Mouse (Mus musculus) hindbrain, embryonic 10.5 days (tissue): ENCODE results near the gene Actl6b. TPM values are rescaled to one million over a fixed set of nuclear protein-coding genes. Genes with fewer than 3 reads are reported as not detected.

Experiments
- DNase-seq: peaks from one replicate; pipeline ENCODE4 v3.0.0-alpha.2; 2017; ENCODE audit warnings: low spot score
- H3K27ac ChIP-seq: fragments of 300-500 bp; sonication (generic); 2 replicates; pipeline ENCODE4 v1.5.1; 2016; ENCODE audit warnings: mild to moderate bottlenecking, moderate library complexity
- H3K27me3 ChIP-seq: fragments of 300-500 bp; sonication (generic); 2 replicates; pipeline ENCODE4 v1.6.1; 2016; ENCODE audit warnings: mild to moderate bottlenecking; ENCODE audit not compliant: poor library complexity, insufficient read depth, severe bottlenecking
- H3K36me3 ChIP-seq: fragments of 300-500 bp; sonication (generic); 2 replicates; pipeline ENCODE4 v1.6.1; 2016; ENCODE audit warnings: mild to moderate bottlenecking, moderate library complexity
- H3K4me1 ChIP-seq: fragments of 300-500 bp; sonication (generic); replicated peaks from 2 replicates; pipeline ENCODE4 v1.6.1; 2016; ENCODE audit warnings: mild to moderate bottlenecking
- H3K4me3 ChIP-seq: fragments of 300-500 bp; sonication (generic); 2 replicates; pipeline ENCODE4 v1.5.1; 2016; ENCODE audit warnings: mild to moderate bottlenecking, moderate library complexity
- H3K9me3 ChIP-seq: fragments of 300-500 bp; sonication (generic); 2 replicates; pipeline ENCODE4 v1.6.1; 2016; ENCODE audit warnings: mild to moderate bottlenecking, moderate library complexity
- WGBS: fragments of 180-500 bp; shearing (Covaris S2); methylation state at CpG from one replicate; pipeline ENCODE4 v1.1.7; 2016; 5-methylcytosine and 5-hydroxymethylcytosine counted together
- polyA plus RNA-seq: library from polyadenylated mRNA; unstranded; fragments of >200 nt; fragmentation: Nextera tagmentation; extraction: Ambion mirVana; gene quantifications from 2 replicates; pipeline ENCODE4 v1.2.1, GENCODE M21; 2016

Gene Actl6b
- 10.3 and 47.6 TPM in 2 replicates for polyA plus RNA-seq

DNA sequence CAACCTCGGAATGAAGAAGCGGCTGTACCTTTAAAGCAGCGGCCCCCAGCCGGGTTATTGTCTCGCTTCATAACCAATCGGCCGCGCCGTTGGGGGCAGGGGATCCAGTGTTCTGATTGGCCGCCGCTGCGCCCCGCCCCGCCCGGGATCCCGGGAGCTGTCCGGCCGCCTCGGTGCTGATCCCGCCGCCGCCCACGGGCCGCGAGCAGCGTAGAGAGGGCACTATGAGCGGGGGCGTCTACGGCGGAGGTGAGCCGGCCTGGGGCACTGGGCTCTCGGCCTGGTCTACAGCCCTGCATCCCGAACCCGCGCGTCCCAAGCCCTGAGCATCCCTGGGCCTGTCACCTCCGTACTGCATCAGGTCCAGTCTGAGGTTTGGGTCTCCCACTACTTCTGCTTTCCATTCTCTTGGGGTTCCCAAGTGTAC is at the start of gene Actl6b:
Gene Actl6b (plus strand): TSS at position 107 of the 427 bp plus-strand sequence.
- H3K36me3 ChIP-seq, result no peaks in the 10 kb centered on the region
- no peaks in the 10 kb centered on the region for H3K9me3 ChIP-seq
- peak within 1 kb of the TSS; percentile 49 for H3K4me3 ChIP-seq
- H3K4me1 ChIP-seq, result peaks cover 14% of the 10 kb centered on the region; the same call in 1 of the 2 replicates
- H3K27ac ChIP-seq, result peak within 1 kb of the TSS; percentile 72
- H3K27me3 ChIP-seq, result peaks cover 19% of the 10 kb centered on the region
- under 1% methylated on average over 37 of the region's 37 CpGs for WGBS
- DNase-seq, result peak; percentile 86

DNA sequence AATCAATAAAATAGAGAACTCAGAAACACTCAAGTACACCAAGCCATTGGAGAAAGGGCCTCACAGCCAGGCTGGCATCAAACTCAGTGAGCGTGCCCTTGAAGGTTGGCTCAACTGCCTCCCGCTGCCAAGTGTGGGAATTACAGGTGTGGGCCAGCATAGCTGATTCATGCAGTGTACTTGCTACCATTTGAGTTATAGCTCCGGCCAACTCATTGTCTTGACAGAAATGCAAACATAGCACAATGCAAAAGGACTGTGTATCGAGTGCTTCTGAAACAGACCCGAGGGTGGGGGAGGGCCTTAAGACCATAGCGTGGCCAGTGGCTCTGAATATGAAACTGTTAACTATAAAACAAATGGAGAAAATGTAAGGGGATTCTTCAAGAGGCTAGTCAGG is 49.3 kb upstream of the Actl6b start:
- Histone ChIP-seq H3K36me3 (peaks cover 12% of the 10 kb centered on the region), H3K4me3 (no peak overlapping the region), H3K27me3 (no peaks in the 10 kb centered on the region), H3K27ac (no peak overlapping the region), H3K4me1 (peaks cover 24% of the 10 kb centered on the region), H3K9me3 (no peaks in the 10 kb centered on the region)
- 88% methylated on average over 6 of the region's 6 CpGs for WGBS
- DNase-seq, result no peak

DNA sequence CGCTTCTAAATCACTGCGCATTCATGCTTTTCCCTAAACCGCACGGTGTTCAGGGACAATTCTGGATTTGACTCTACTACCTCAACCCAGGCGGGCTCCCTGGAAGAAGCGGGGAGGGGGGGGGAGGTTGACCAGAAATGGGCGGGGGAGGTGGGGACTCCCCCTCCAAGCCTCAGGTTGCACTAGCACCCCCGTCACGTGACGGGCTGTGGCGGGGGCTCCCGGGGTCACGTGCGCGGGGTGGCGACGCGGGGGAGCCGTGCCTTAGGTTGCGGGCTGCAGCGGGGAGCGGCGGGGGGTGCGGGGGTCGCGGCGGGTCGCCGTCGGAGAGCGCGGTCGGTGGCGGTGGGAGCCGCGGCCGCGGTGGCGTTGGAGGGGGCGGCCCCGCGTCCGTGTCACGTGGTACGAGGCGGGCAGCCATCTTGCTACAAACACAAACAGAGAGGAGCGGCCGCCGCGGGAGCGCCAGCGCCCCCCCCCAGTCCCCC is 43.3 kb upstream of the Actl6b start:
- Histone ChIP-seq H3K36me3 (peaks cover 19% of the 10 kb centered on the region), H3K4me3 (peak overlapping the region; percentile 100), H3K9me3 (no peaks in the 10 kb centered on the region), H3K27ac (peak overlapping the region; percentile 99), H3K4me1 (peaks cover 43% of the 10 kb centered on the region), H3K27me3 (no peaks in the 10 kb centered on the region)
- DNase-seq, result peak; percentile 88
- WGBS, result 2% methylated on average over 44 of the region's 52 CpGs

DNA sequence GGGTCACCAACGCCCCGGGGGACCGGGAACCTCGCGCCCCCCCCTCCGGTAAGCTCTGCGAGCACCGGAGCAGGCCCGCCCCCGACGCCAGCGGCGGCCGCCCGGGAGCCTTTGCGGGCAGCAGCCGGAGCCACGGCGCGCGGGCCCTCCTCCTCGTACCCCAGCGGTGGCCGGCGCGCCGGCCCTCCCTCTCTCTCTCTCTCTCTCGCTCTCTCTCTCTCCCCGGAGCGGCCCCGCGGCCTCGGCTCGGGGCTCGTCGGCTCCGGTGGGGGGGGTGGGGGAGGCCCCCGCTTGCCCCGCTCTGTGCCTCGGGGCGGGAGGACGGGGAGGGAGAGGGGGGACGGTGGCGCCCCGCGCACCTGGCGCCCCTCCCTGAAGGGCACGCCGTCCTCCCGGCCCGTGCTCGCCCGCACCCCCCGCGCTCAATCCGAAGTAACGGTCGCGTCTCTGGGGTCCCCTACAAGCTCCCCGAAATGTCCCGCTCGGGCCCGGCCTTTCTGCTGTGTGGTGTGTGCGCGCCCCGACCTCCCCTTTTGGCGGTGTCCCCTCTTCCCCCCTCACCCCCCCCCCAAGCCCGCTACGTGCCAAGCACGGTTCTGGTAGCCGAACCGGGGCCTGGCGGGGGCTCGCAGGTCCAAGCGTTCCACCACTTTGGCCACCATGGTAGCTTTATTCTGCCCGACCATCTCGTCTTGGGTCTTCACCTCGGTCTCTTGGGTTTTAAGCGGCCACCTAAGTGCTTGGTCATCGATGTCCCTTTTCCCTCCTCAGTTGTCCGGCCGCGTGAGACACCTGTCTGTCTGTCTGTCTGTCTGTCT is 42.5 kb upstream of the Actl6b start:
- Histone ChIP-seq H3K36me3 (peaks cover 22% of the 10 kb centered on the region), H3K4me3 (peak overlapping the region; percentile 100), H3K27ac (peak overlapping the region; percentile 99), H3K4me1 (peaks cover 49% of the 10 kb centered on the region), H3K9me3 (no peaks in the 10 kb centered on the region), H3K27me3 (no peaks in the 10 kb centered on the region)
- no peak for DNase-seq
- WGBS, result under 1% methylated on average over 59 of the region's 83 CpGs

DNA sequence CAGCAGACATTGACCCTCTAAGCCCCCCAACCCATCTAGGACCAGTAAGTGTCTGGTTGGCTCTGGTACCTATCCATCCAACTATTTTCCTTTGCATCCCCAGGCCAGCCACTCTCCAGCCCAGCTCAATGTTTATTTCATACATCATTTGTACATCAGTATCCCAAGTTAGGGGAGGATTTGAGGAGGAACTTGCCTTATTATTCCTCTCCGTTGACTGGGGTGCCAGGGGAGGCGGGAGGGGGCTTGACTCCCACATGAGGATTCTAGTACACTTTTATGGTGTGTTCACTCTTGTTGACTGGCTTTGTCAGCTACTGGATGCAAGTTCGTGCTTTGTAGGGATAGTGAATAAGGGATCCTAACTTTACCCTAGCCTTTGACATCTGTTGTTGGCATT is 41.6 kb upstream of the Actl6b start:
- 79% methylated on average over 3 of the region's 3 CpGs for WGBS
- Histone ChIP-seq H3K4me1 (peaks cover 56% of the 10 kb centered on the region), H3K4me3 (peak overlapping the region; percentile 100), H3K27me3 (no peaks in the 10 kb centered on the region), H3K27ac (peak overlapping the region; percentile 99), H3K9me3 (no peaks in the 10 kb centered on the region), H3K36me3 (peaks cover 27% of the 10 kb centered on the region)
- no peak for DNase-seq

DNA sequence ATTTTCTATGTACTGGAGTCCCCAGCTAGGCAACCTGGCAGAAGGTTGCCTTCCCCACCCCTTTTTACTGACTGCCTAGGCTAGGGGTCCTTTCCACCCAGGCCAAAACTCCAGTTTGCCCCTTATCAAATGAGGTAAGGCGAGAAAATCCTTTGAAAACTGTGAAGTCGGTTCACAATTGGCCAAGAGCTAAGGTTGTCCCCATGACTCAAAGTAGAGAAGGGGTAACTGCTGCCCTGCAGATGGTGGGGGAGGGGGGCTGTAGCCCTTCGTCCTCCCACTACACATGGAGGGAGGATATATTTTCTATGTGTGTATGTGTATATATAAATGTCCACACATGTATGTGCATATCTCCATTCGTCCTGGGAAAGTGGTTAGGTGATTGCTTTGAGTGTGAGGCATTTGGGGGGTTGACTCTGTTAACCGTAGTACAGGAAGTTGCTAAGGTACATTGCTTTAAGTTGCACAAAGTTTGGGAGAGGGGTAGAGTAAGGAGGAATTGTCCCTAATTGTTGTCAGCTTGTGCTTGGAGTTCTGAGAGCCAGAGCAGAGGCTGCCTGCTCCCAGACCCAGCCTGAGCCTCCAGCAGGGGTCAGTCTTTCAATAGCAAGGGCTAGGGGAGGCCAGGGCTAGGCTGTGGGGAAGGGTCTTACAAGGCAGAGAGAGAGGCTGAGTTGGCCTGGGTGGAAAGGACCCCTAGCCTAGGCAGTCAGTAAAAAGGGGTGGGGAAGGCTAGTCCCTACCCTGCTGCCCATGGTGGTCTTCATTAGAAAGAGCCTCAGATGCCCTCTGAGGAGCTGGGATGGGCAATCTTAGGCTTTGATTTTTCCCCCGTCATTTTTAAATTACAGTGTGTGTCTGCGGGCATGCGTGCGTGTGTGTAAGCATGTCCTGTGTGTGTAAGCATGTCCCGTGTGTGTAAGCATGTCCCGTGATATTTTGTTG is 40.2 kb upstream of the Actl6b start:
- no peaks in the 10 kb centered on the region for H3K9me3 ChIP-seq
- H3K4me1 ChIP-seq, result peaks cover 61% of the 10 kb centered on the region
- 81% methylated on average over 11 of the region's 11 CpGs for WGBS
- peak overlapping the region; percentile 13; the same call in 1 of the 2 replicates for H3K27ac ChIP-seq
- peak overlapping the region; percentile 29; the same call in 1 of the 2 replicates for H3K4me3 ChIP-seq
- H3K27me3 ChIP-seq, result no peaks in the 10 kb centered on the region
- peak; percentile 72 for DNase-seq
- peaks cover 41% of the 10 kb centered on the region for H3K36me3 ChIP-seq

DNA sequence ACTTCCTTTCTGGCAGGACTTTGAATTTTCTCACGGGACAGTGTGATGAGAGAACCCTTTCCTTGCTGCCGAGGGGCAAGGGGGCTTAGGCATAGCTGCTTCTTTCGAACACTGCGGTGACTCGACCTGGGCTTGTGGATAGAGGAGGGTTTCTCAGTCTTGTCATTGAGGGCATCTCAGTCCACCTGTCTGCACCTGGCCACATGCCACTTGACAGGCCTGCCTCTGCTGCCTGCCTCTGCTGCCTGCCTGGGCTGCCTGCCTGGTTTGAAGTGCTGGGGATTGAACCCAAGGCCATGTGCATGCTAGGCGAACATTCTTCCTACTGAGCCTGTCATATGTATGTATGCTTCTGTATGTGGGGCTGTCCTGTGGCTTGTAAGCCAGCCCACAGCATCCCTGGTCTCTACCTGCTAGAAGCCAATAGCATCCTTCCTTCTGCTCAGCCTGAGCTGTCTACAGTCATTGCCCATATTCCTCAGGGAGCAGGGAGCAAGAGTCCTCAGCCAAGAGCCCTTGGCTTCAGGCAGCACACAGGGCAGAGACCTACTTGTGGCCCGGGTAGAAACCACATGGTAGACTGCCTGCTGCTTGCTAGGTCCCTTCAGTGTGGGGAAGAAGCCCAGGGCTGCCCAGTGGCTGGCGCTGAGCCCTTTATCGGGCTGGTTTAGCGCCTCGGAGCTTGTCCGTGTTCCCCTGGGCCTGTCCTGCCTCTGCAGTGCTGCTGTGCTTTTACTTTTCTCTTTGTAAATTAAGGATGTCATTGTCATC is 39.2 kb upstream of the Actl6b start:
- Histone ChIP-seq H3K27ac (no peak overlapping the region), H3K4me3 (peak overlapping the region; percentile 13), H3K27me3 (no peaks in the 10 kb centered on the region), H3K36me3 (peaks cover 51% of the 10 kb centered on the region), H3K4me1 (peaks cover 61% of the 10 kb centered on the region), H3K9me3 (no peaks in the 10 kb centered on the region)
- WGBS, result 90% methylated on average over 12 of the region's 12 CpGs
- DNase-seq, result no peak

DNA sequence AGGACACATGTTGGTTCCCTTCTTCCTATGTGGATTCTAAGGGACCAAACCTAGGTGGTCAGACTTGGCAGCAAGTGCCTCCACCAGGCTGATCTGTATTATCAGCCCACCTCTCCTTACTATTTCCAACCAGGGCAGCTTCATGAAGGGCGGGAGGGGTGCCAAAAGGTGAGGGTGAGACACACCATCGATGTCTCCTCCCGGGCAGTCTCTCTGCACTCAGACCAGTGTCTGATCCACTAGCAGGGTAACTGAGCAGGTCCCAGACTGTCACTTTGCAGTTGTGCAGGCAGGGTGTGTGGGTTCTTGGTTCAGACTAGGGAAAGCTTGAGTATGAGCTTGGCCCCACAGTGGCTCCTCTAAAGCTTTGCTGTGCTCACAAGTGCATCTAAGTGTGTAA is 38.5 kb upstream of the Actl6b start:
- Histone ChIP-seq H3K27me3 (no peaks in the 10 kb centered on the region), H3K36me3 (peaks cover 58% of the 10 kb centered on the region), H3K9me3 (no peaks in the 10 kb centered on the region), H3K4me3 (no peak overlapping the region), H3K27ac (no peak overlapping the region), H3K4me1 (peaks cover 61% of the 10 kb centered on the region)
- DNase-seq, result no peak
- 87% methylated on average over 3 of the region's 3 CpGs for WGBS

DNA sequence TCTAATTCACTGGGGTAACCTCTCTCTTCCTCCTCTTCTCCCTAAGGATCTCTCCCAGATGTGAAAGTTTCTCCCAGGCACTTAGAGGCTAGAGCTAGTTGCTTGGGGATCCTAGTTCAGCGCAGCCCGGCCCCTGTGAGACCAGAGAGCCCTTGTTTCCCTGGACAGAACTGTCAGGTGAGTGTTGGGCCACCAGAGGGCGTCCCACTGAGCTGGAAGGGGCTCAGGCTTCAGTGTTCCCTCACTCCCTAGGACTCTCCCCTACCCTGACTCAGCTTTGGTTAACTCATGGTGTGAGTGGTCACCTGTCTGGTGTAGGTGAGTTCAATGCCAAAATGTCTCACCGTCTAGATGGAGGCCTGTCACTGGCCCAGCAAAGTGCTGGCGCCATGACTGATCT is 34.9 kb upstream of the Actl6b start, which contains the start of gene Gigyf1:
Gene Gigyf1 (plus strand): TSS at position 113 of the 400 bp plus-strand sequence.
- H3K36me3 ChIP-seq, result peaks cover 91% of the 10 kb centered on the region
- no peak within 1 kb of the TSS for H3K27ac ChIP-seq
- no peaks in the 10 kb centered on the region for H3K27me3 ChIP-seq
- peaks cover 38% of the 10 kb centered on the region for H3K4me1 ChIP-seq
- 80% methylated on average over 5 of the region's 5 CpGs for WGBS
- no peaks in the 10 kb centered on the region for H3K9me3 ChIP-seq
- no peak within 1 kb of the TSS for H3K4me3 ChIP-seq
- no peak for DNase-seq

DNA sequence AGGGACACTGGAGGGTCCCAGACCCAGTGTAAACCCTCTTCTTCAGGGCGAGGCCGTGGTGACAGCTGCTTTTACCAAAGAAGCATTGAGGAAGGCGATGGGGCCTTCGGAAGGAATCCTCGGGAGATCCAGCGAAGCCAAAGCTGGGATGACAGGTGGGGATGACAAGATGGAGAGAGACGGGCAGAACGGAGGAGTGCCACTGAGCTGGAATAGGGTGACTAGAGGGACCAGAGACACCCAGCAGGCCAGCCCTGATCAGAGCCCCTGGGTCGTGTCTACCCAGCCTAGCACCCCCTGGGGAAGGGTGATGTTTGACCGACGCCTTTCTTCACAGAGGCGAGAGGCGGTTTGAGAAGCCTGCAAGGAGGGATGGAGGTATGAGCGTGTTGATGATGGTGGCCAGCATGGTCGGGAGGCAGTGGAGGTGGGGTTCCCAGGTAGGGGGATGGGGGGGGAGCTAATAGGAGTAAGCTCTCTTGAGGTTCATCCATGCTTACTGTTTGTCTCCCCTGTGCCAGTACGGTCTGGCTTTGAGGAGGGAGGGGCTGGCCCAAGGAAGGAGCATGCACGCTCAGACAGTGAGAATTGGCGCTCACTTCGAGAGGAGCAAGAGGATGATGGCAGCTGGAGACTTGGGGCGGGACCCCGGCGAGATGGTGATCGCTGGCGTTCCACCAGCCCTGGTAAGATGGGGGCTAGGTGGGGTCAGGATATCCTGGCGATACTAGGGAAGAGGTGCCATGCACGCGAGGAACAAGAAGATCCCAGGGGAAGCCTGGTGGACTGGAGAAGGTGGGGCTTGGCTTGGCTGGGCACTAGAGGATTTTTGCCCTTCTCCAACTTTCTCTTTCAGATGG is 33.4 kb upstream of the Actl6b start:
- Histone ChIP-seq H3K4me1 (peaks cover 23% of the 10 kb centered on the region), H3K4me3 (no peak overlapping the region), H3K27ac (no peak overlapping the region), H3K36me3 (peaks cover 91% of the 10 kb centered on the region), H3K9me3 (no peaks in the 10 kb centered on the region), H3K27me3 (no peaks in the 10 kb centered on the region)
- DNase-seq, result no peak
- 92% methylated on average over 27 of the region's 27 CpGs for WGBS

DNA sequence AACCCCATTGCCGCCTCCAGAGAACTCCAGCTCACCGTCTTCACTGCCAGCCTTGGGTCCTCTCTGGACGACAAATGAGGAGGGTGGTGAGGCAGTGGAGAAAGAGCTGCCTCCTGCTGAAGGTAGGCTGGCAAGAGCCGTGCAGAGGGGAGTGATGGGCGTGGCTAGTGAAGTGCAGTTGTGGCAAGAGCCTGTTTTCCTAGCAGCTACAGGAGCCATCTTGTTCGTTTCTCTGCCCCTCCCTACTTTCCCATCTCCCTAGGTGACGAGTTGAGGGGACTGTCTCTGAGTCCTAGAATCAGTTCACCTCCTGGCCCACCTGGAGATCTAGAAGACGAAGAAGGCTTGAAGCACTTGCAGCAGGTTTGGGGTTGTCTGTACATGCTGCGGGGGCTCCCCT is 31.5 kb upstream of the Actl6b start:
- H3K4me3 ChIP-seq, result no peak overlapping the region
- no peaks in the 10 kb centered on the region for H3K27me3 ChIP-seq
- H3K27ac ChIP-seq, result 0 out of 2 replicates have a peak overlapping the region, but pooled peaks have one; percentile 1
- WGBS, result 79% methylated on average over 9 of the region's 9 CpGs
- DNase-seq, result no peak
- no peaks in the 10 kb centered on the region for H3K9me3 ChIP-seq
- H3K4me1 ChIP-seq, result peaks cover 24% of the 10 kb centered on the region
- peaks cover 99% of the 10 kb centered on the region for H3K36me3 ChIP-seq
